Comparison of ENCODE assay signal across 13 mouse cellular contexts in the genomic region with DNA sequence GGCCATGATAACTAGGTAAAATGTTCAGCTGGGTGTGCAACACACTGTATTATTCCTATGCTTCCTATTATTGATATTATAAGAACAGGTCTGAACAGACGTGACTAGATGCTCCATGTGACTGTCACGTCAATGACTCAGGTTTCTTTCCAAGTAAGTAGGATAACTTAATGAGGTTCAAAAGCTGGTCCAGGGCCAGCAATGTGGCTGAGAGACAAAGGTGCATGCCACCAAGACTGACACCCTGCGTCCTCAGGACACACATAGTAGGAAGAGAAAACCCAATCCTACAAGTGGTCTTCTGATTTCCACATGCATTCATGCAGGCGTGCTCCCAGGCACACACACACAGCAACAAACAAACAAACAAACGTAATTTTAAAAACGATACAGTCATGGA. TPM values are rescaled to one million over a fixed set of nuclear protein-coding genes. Genes with fewer than 3 reads are reported as not detected.
A peak's percentile ranks its signal among the peaks of the same experiment; 100 is the strongest.
DNase-seq lines count a peak whose midpoint lies in the region; ATAC-seq and TF ChIP-seq lines count a peak whose summit lies in the region.
"Had no signal": no experiment of that assay in that cellular context is flagged by ENCODE, and none has a peak within 500 bp of the region (broad histone marks: within the 10 kb centered on the region; RNA-seq: fewer than 3 reads in every experiment).

No protein-coding gene starts in this region.

- H3K27ac ChIP-seq in forebrain, embryonic 12.5 days, result no peak overlapping the region
- H3K27ac ChIP-seq in forebrain, embryonic 11.5 days (ENCODE audit: low read depth, low read length), result no peak overlapping the region
- H3K27ac ChIP-seq in bone marrow, adult 2 months (ENCODE audit: control insufficient read depth, insufficient read depth, low read depth, low read length, poor library complexity), result peak overlapping the region; percentile 79
- peak overlapping the region; percentile 89 for H3K27ac ChIP-seq in liver, embryonic 12.5 days
- H3K27ac ChIP-seq in cerebellum, adult 2 months (ENCODE audit: insufficient read depth, low read length), result no peak overlapping the region

- no peak for DNase-seq in forebrain, embryonic 11.5 days (ENCODE audit: low spot score)
- peak; percentile 29 for DNase-seq in kidney, adult 18-20 months
- DNase-seq in kidney, postnatal 14 days, result no peak
- DNase-seq in thymus, postnatal 14 days, result no peak
- no peak for DNase-seq in cerebellum, adult 2 months
- DNase-seq: adrenal gland, adult 8-10 months; B cell, adult 2 months; left cerebral cortex, postnatal 4 days; lung, postnatal 14 days; right cerebral cortex, postnatal 25 days had no signal

- no peak for TF ChIP-seq CTCF in bone marrow, adult 2 months (IDR thresholded peaks at IDR 0.05; ENCODE audit: control insufficient read depth, insufficient read depth, low read length)
- TF ChIP-seq CTCF in cerebellum, adult 2 months (IDR thresholded peaks at IDR 0.05; ENCODE audit: borderline replicate concordance, insufficient read depth, low read depth, low read length), result no peak

- no peak overlapping the region for H3K4me3 ChIP-seq in forebrain, embryonic 12.5 days (replicated peaks)
- no peak overlapping the region for H3K4me3 ChIP-seq in forebrain, embryonic 11.5 days (ENCODE audit: low read depth, low read length)
- H3K4me3 ChIP-seq in bone marrow, adult 2 months (replicated peaks; ENCODE audit: control insufficient read depth, low read depth, low read length), result peak overlapping the region; percentile 89
- peak overlapping the region; percentile 96 for H3K4me3 ChIP-seq in liver, embryonic 12.5 days
- no peak overlapping the region for H3K4me3 ChIP-seq in cerebellum, adult 2 months (replicated peaks; ENCODE audit: insufficient read depth, low read depth, low read length)

- H3K27me3 ChIP-seq in forebrain, embryonic 12.5 days, result no peaks in the 10 kb centered on the region
- H3K27me3 ChIP-seq in forebrain, embryonic 11.5 days (ENCODE audit: control insufficient read depth, insufficient read depth, low read length), result no peaks in the 10 kb centered on the region
- no peaks in the 10 kb centered on the region for H3K27me3 ChIP-seq in liver, embryonic 12.5 days (replicated peaks)
- no peaks in the 10 kb centered on the region for H3K27me3 ChIP-seq in cerebellum, adult 2 months (ENCODE audit: control insufficient read depth, insufficient read depth, low read length)

- H3K36me3 ChIP-seq in forebrain, embryonic 12.5 days (replicated peaks), result no peaks in the 10 kb centered on the region
- H3K36me3 ChIP-seq in forebrain, embryonic 11.5 days (ENCODE audit: control insufficient read depth, insufficient read depth, low read length), result no peaks in the 10 kb centered on the region
- H3K36me3 ChIP-seq in liver, embryonic 12.5 days, result peaks cover 22% of the 10 kb centered on the region

- 79% methylated on average over 6 of the region's 6 CpGs for WGBS in forebrain, embryonic 12.5 days
- 87% methylated on average over 6 of the region's 6 CpGs for WGBS in forebrain, embryonic 11.5 days
- 69% methylated on average over 6 of the region's 6 CpGs for WGBS in bone marrow, adult 2 months
- 60% methylated on average over 6 of the region's 6 CpGs for WGBS in liver, embryonic 12.5 days (ENCODE audit: insufficient replicate concordance)
- WGBS in cerebellum, adult 2 months, result 84% methylated on average over 6 of the region's 6 CpGs

- H3K9me3 ChIP-seq in forebrain, embryonic 12.5 days, result no peaks in the 10 kb centered on the region
- no peaks in the 10 kb centered on the region for H3K9me3 ChIP-seq in forebrain, embryonic 11.5 days (ENCODE audit: control insufficient read depth, low read length)
- H3K9me3 ChIP-seq in liver, embryonic 12.5 days (replicated peaks), result no peaks in the 10 kb centered on the region

- no peak overlapping the region for H3K9ac ChIP-seq in forebrain, embryonic 12.5 days
- H3K9ac ChIP-seq in forebrain, embryonic 11.5 days (ENCODE audit: low read length), result no peak overlapping the region
- peak overlapping the region; percentile 99 for H3K9ac ChIP-seq in liver, embryonic 12.5 days

- 0 out of 2 replicates have a peak, but pooled peaks have one; percentile 4 for TF ChIP-seq POLR2A in bone marrow, adult 2 months (IDR thresholded peaks at IDR 0.05; ENCODE audit: borderline replicate concordance, control insufficient read depth, low read depth, low read length)
- TF ChIP-seq POLR2A in cerebellum, adult 2 months (IDR thresholded peaks at IDR 0.05; ENCODE audit: borderline replicate concordance, insufficient read depth, low read length), result no peak

- peaks cover 46% of the 10 kb centered on the region for H3K4me1 ChIP-seq in forebrain, embryonic 12.5 days
- no peaks in the 10 kb centered on the region; the same call in 1 of the 2 replicates for H3K4me1 ChIP-seq in forebrain, embryonic 11.5 days (replicated peaks; ENCODE audit: control insufficient read depth, insufficient read depth, low read length)
- peaks cover 5% of the 10 kb centered on the region for H3K4me1 ChIP-seq in bone marrow, adult 2 months (ENCODE audit: control insufficient read depth, insufficient read depth, low read length)
- peaks cover 74% of the 10 kb centered on the region for H3K4me1 ChIP-seq in liver, embryonic 12.5 days
- H3K4me1 ChIP-seq in cerebellum, adult 2 months (ENCODE audit: control insufficient read depth, insufficient read depth, low read length), result peaks cover 8% of the 10 kb centered on the region; the same call in 1 of the 2 replicates

- 0 out of 2 replicates have a peak overlapping the region, but pooled peaks have one; percentile 13 for H3K4me2 ChIP-seq in forebrain, embryonic 12.5 days
- no peak overlapping the region for H3K4me2 ChIP-seq in forebrain, embryonic 11.5 days (ENCODE audit: low read depth, low read length, severe bottlenecking)
- peak overlapping the region; percentile 79 for H3K4me2 ChIP-seq in liver, embryonic 12.5 days

- ATAC-seq in forebrain, embryonic 12.5 days (ENCODE audit: low FRiP score), result no peak
- no peak for ATAC-seq in forebrain, embryonic 11.5 days (replicated peaks; ENCODE audit: low FRiP score)
- ATAC-seq in liver, embryonic 12.5 days, result no peak

RNA-seq across cellular contexts. Expression of gene Trak2, which starts 2.1 kb away (rescaled TPM):
- 17.7 and 18.3 TPM in 2 replicates for polyA plus RNA-seq in forebrain, embryonic 12.5 days (2016; fragmentation: Nextera tagmentation; extraction: Ambion mirVana)
- 10.3 and 12.0 TPM in 2 replicates for polyA plus RNA-seq in forebrain, embryonic 11.5 days (2014; fragmentation: Nextera tagmentation; extraction: Ambion mirVana)
- 87.3 and 99.9 TPM in 2 replicates for polyA plus RNA-seq in bone marrow, adult 2 months (2011; ENCODE audit: insufficient read depth, insufficient read length, low replicate concordance, missing spikeins)
- polyA plus RNA-seq in liver, embryonic 12.5 days (2016; fragmentation: Nextera tagmentation; extraction: Ambion mirVana), result 56.5 and 59.8 TPM in 2 replicates
- polyA plus RNA-seq in cerebellum, adult 2 months (2012; rRNA removed), result 65.4 and 66.2 TPM in 2 replicates

RNA-seq across cellular contexts. Expression of gene Stradb, which starts 2.2 kb away (rescaled TPM):
- 40.2 and 41.1 TPM in 2 replicates for polyA plus RNA-seq in forebrain, embryonic 12.5 days (2016; fragmentation: Nextera tagmentation; extraction: Ambion mirVana)
- polyA plus RNA-seq in forebrain, embryonic 11.5 days (2014; fragmentation: Nextera tagmentation; extraction: Ambion mirVana), result 34.2 and 35.4 TPM in 2 replicates
- polyA plus RNA-seq in bone marrow, adult 2 months (2011; ENCODE audit: insufficient read depth, insufficient read length, low replicate concordance, missing spikeins), result 36.5 and 64.4 TPM in 2 replicates
- 37.5 and 38.4 TPM in 2 replicates for polyA plus RNA-seq in liver, embryonic 12.5 days (2016; fragmentation: Nextera tagmentation; extraction: Ambion mirVana)
- polyA plus RNA-seq in cerebellum, adult 2 months (2012; rRNA removed), result 26.5 and 27.7 TPM in 2 replicates

Comparison
In these comparisons a context has a peak if more than half of its experiments do, and no peak if none do; other contexts are left out.
1. H3K27ac ChIP-seq: peak in bone marrow, adult 2 months (single experiment) and liver, embryonic 12.5 days (single experiment); none in forebrain, embryonic 12.5 days (single experiment), forebrain, embryonic 11.5 days (single experiment) and cerebellum, adult 2 months (single experiment).
2. H3K4me3 ChIP-seq: peak in bone marrow, adult 2 months (single experiment) and liver, embryonic 12.5 days (single experiment); none in forebrain, embryonic 12.5 days (single experiment), forebrain, embryonic 11.5 days (single experiment) and cerebellum, adult 2 months (single experiment).